Mouse (Mus musculus): ENCODE results near the gene Xrcc1. TPM values are rescaled to one million over a fixed set of nuclear protein-coding genes. Genes with fewer than 3 reads are reported as not detected.
"Not testable (repeated sequence)": the region's sequence is repeated elsewhere in the genome, so short reads cannot be mapped to it uniquely, and the experiment has no call there.

The Xrcc1 gene
- polyA plus RNA-seq, 1 experiment from 2014 or later: 112 TPM

DNA sequence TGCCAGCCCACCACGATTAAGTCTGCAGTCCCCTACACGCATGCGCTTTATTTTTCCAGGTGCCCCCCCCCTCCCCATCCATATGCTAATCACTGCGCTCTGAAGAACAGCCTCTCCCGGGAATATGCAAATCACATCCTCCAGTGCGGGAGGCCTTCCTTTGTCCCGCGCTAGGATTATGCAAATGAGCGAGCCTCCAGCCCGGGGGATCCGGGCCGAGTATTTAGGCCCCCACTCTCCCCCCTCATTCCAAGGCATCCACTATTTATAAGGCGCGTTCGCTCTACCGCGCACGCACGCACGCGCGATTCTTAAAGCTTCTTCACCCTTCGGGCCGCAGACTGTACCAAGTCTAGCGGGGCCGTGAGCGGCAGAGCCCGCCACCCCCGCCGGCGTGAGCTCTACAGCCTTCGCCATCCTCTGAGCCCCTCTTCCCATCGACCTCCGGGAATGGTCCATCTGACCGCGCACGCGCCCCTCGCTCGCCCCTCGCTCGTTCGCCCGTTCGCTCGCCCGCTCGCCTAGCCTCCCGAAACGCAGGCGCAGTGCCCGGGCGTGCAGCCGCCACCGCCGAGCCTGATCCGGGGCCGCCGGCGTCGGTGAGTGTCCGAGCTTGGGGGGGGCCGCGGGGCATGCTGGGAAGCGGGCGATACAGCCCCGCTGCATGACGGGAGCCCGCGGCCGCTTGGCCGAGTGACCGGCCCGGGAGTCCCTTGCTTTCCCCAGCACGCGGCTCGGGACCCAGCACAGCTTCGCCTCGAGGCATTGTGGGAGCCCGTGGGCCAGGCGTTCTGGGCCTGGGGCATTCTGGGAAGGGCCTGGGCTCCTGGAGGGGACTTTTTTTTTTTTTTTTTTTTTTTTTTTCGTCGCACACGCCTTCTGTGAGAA lies 39.0 kb upstream of the Xrcc1 start, which contains the start of gene Zfp428:
TSS of gene Zfp428 (plus strand) at position 169 of the 888 bp plus-strand sequence.
- Histone ChIP-seq H3K4me3 (ENCODE audit: low read length) (peak within 1 kb of the TSS; percentile 83), H3K4me1 (replicated peaks; ENCODE audit: control insufficient read depth, insufficient read depth, low read length) (peaks cover 17% of the 10 kb centered on the region), H3K27ac (ENCODE audit: low read length) (peak within 1 kb of the TSS; percentile 99), H3K9me3 (ENCODE audit: control insufficient read depth, low read length) (no peaks in the 10 kb centered on the region), H3K36me3 (ENCODE audit: control insufficient read depth, insufficient read depth, low read length) (no peaks in the 10 kb centered on the region), H3K9ac (ENCODE audit: low read length) (peak within 1 kb of the TSS; percentile 98), H3K27me3 (ENCODE audit: control insufficient read depth, insufficient read depth, low read depth, low read length) (peaks cover 12% of the 10 kb centered on the region), H3K4me2 (ENCODE audit: low read depth, low read length) (peak within 1 kb of the TSS; percentile 68)
- ATAC-seq (ENCODE audit: low read depth): peak; percentile 91
- under 1% methylated on average over 75 of the region's 84 CpGs for WGBS

DNA sequence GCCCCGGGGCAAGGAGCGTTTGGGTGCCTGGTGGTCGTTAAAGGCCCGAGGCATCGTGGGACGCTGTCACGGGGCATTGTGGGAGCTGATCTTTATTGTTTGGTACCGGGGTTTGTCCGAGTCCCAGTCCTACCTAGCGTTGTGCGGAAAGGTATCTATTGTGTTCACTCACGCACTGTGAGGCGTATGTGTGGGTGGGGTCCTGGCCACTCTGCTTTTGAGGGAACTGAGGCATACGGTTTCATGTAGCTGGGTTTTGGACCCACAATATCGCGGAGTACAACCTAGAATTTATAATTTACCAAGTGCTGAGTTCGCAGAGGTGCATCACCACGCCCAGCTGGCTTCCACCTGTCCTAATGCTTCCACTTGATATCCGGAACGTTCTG lies 38.4 kb upstream of the Xrcc1 start:
- H3K36me3 ChIP-seq (ENCODE audit: control insufficient read depth, insufficient read depth, low read length): no peaks in the 10 kb centered on the region
- under 1% methylated on average over 20 of the region's 20 CpGs for WGBS
- peak overlapping the region; percentile 68 for H3K4me2 ChIP-seq (ENCODE audit: low read depth, low read length)
- peak overlapping the region; percentile 83 for H3K4me3 ChIP-seq (ENCODE audit: low read length)
- peaks cover 17% of the 10 kb centered on the region for H3K4me1 ChIP-seq (replicated peaks; ENCODE audit: control insufficient read depth, insufficient read depth, low read length)
- H3K9me3 ChIP-seq (ENCODE audit: control insufficient read depth, low read length): no peaks in the 10 kb centered on the region
- H3K27ac ChIP-seq (ENCODE audit: low read length): peak overlapping the region; percentile 99
- peak overlapping the region; percentile 98 for H3K9ac ChIP-seq (ENCODE audit: low read length)
- peaks cover 6% of the 10 kb centered on the region for H3K27me3 ChIP-seq (ENCODE audit: control insufficient read depth, insufficient read depth, low read depth, low read length)
- ATAC-seq (ENCODE audit: low read depth): peak; percentile 11; the same call in 1 of the 2 replicates

DNA sequence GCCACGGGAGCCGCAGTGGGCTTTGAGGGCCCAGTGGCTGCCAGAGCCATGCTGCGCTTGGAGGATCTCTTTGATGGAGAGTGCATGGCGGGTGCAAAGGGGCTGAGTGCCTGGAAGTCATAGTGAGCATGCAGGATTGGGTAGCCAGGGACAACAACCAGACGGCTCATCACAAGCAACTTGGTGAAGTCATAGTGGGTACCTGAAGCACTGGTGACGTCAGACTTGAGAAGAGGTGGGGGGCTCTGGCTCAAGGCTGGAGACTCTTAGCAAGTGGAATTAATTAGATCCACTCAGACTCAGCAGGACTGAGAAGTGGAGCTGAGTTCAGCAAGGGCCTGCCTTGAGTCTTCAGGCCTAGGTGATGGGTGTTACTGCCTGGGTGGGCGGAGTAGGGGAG lies 33.7 kb upstream of the Xrcc1 start, which contains the start of gene AC161166.1:
TSS of gene AC161166.1 (minus strand) at position 101 of the 400 bp plus-strand sequence.
- Histone ChIP-seq H3K4me2 (ENCODE audit: low read depth, low read length) (no peak within 1 kb of the TSS), H3K27ac (ENCODE audit: low read length) (no peak within 1 kb of the TSS), H3K27me3 (ENCODE audit: control insufficient read depth, insufficient read depth, low read depth, low read length) (no peaks in the 10 kb centered on the region), H3K4me1 (replicated peaks; ENCODE audit: control insufficient read depth, insufficient read depth, low read length) (peaks cover 5% of the 10 kb centered on the region; the same call in 1 of the 2 replicates), H3K9ac (ENCODE audit: low read length) (no peak within 1 kb of the TSS), H3K9me3 (ENCODE audit: control insufficient read depth, low read length) (no peaks in the 10 kb centered on the region), H3K4me3 (ENCODE audit: low read length) (no peak within 1 kb of the TSS), H3K36me3 (ENCODE audit: control insufficient read depth, insufficient read depth, low read length) (peaks cover 3% of the 10 kb centered on the region; the same call in 1 of the 2 replicates)
- WGBS: 85% methylated on average over 7 of the region's 7 CpGs
- ATAC-seq (ENCODE audit: low read depth): no peak

DNA sequence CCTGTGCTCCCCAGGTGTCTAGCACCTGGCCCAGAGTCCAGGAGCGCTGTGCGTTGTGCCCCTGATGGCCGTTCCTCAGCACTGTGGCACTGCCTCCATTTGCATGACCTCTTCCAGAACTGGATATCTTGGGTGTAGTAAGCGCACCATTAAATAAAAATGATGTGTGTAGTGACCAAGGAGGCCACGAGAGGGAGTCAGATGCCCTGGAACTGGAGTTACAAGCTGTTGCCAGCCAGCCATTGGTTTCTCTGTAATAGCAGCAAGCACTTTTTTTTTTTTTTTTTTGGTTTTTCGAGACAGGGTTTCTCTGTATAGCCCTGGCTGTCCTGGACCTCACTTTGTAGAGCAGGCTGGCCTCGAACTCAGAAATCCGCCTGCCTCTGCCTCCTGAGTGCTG lies 29.8 kb upstream of the Xrcc1 start:
- H3K4me2 ChIP-seq (ENCODE audit: low read depth, low read length); H3K9me3 ChIP-seq (ENCODE audit: control insufficient read depth, low read length); H3K4me3 ChIP-seq (ENCODE audit: low read length); H3K27me3 ChIP-seq (ENCODE audit: control insufficient read depth, insufficient read depth, low read depth, low read length); H3K36me3 ChIP-seq (ENCODE audit: control insufficient read depth, insufficient read depth, low read length); H3K9ac ChIP-seq (ENCODE audit: low read length); ATAC-seq (ENCODE audit: low read depth); H3K4me1 ChIP-seq (replicated peaks; ENCODE audit: control insufficient read depth, insufficient read depth, low read length); H3K27ac ChIP-seq (ENCODE audit: low read length): not testable (repeated sequence)
- WGBS: 76% methylated on average over 8 of the region's 8 CpGs

DNA sequence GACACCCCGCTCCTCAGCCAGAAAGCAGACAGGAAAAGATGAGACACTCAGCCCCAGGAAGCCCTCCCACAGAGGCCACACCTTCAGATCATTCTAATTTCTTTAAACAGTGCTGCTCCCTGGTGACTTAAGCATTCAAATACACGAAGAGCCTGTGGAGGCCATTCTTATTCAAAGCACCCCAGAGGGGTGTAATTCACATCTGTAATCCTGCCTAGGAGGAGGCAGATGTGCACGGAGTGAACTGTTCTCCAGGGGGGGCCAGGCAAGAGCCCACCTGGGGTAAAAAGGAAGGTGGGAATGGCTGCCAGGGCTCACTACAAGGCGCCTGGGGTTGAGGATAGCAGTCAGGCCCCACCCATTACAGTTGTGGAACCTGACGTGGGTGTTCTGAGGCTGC lies 29.0 kb upstream of the Xrcc1 start:
- Histone ChIP-seq H3K36me3 (ENCODE audit: control insufficient read depth, insufficient read depth, low read length) (peaks cover 3% of the 10 kb centered on the region; the same call in 1 of the 2 replicates), H3K4me3 (ENCODE audit: low read length) (no peak overlapping the region), H3K27me3 (ENCODE audit: control insufficient read depth, insufficient read depth, low read depth, low read length) (no peaks in the 10 kb centered on the region), H3K27ac (ENCODE audit: low read length) (no peak overlapping the region), H3K9me3 (ENCODE audit: control insufficient read depth, low read length) (no peaks in the 10 kb centered on the region), H3K9ac (ENCODE audit: low read length) (no peak overlapping the region), H3K4me1 (replicated peaks; ENCODE audit: control insufficient read depth, insufficient read depth, low read length) (no peaks in the 10 kb centered on the region), H3K4me2 (ENCODE audit: low read depth, low read length) (no peak overlapping the region)
- 53% methylated on average over 5 of the region's 5 CpGs for WGBS
- ATAC-seq (ENCODE audit: low read depth): no peak

DNA sequence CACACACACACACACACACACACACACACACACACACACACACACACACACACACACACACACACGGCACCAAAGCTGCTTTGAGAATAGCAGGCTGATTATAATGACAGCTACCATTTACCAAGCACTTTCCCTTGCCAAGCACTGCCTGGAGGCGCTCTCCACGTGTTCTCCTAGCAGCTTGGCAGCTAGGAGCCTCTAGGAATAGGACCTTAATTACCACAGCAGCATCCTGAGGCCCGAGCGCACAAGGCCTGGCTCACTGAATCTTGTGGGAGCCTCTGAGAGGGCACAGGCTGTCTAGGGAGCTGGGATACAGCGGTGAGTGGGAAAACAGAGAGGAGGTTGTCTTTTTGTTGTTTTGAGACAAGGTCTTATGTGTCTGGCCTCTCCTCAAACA lies 28.4 kb upstream of the Xrcc1 start:
- H3K4me1 ChIP-seq (replicated peaks; ENCODE audit: control insufficient read depth, insufficient read depth, low read length): no peaks in the 10 kb centered on the region
- H3K9me3 ChIP-seq (ENCODE audit: control insufficient read depth, low read length): no peaks in the 10 kb centered on the region
- no peak overlapping the region for H3K4me2 ChIP-seq (ENCODE audit: low read depth, low read length)
- H3K9ac ChIP-seq (ENCODE audit: low read length): no peak overlapping the region
- no peaks in the 10 kb centered on the region for H3K27me3 ChIP-seq (ENCODE audit: control insufficient read depth, insufficient read depth, low read depth, low read length)
- no peak overlapping the region for H3K27ac ChIP-seq (ENCODE audit: low read length)
- peaks cover 3% of the 10 kb centered on the region; the same call in 1 of the 2 replicates for H3K36me3 ChIP-seq (ENCODE audit: control insufficient read depth, insufficient read depth, low read length)
- no peak overlapping the region for H3K4me3 ChIP-seq (ENCODE audit: low read length)
- 57% methylated on average over 6 of the region's 6 CpGs for WGBS
- no peak for ATAC-seq (ENCODE audit: low read depth)

DNA sequence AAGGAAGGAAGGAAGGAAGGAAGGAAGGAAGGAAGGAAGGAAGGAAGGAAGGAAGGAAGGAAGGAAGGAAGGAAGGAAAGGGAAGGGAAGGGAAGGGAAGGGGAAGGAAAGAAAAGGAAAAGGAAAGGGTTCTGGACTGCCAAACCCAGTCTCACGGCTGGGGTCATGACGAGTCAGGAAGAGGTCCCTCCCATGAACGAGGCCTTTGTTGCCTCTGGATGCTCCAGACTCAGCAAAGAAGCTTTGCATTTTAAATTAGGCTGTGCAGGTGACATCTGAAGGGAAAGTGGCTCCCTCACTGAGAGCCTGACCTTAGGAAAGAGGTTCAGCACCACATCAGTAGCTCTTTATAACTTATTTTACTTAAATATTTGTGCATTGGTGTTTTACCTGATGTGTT lies 27.0 kb upstream of the Xrcc1 start:
- H3K4me1 ChIP-seq (replicated peaks; ENCODE audit: control insufficient read depth, insufficient read depth, low read length): peaks cover 3% of the 10 kb centered on the region; the same call in 1 of the 2 replicates
- no peak overlapping the region for H3K4me3 ChIP-seq (ENCODE audit: low read length)
- WGBS: 52% methylated on average over 3 of the region's 3 CpGs
- ATAC-seq (ENCODE audit: low read depth): no peak
- H3K27me3 ChIP-seq (ENCODE audit: control insufficient read depth, insufficient read depth, low read depth, low read length): no peaks in the 10 kb centered on the region
- no peak overlapping the region for H3K4me2 ChIP-seq (ENCODE audit: low read depth, low read length)
- peaks cover 3% of the 10 kb centered on the region; the same call in 1 of the 2 replicates for H3K36me3 ChIP-seq (ENCODE audit: control insufficient read depth, insufficient read depth, low read length)
- no peak overlapping the region for H3K27ac ChIP-seq (ENCODE audit: low read length)
- no peaks in the 10 kb centered on the region for H3K9me3 ChIP-seq (ENCODE audit: control insufficient read depth, low read length)
- no peak overlapping the region for H3K9ac ChIP-seq (ENCODE audit: low read length)

DNA sequence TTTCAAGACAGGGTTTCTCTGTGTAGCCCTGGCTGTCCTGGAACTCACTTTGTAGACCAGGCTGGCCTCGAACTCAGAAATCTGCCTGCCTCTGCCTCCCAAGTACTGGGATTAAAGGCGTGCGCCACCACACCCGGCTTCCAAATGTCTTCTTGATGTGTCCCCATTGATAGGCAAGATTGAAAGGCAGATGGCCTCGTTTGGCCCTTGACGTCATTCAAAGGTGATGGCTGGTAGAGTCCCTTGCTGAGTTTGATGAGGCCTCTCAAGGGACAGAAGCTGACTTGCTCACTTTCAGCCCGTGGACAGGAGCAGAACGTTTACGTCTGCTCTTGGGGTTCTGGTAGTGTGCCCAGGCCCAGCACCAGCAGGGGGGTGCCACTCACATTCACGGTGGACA lies 26.0 kb upstream of the Xrcc1 start:
- ATAC-seq (ENCODE audit: low read depth); H3K9me3 ChIP-seq (ENCODE audit: control insufficient read depth, low read length); H3K27ac ChIP-seq (ENCODE audit: low read length); H3K9ac ChIP-seq (ENCODE audit: low read length); H3K4me2 ChIP-seq (ENCODE audit: low read depth, low read length); H3K36me3 ChIP-seq (ENCODE audit: control insufficient read depth, insufficient read depth, low read length); H3K4me1 ChIP-seq (replicated peaks; ENCODE audit: control insufficient read depth, insufficient read depth, low read length); H3K4me3 ChIP-seq (ENCODE audit: low read length); H3K27me3 ChIP-seq (ENCODE audit: control insufficient read depth, insufficient read depth, low read depth, low read length): not testable (repeated sequence)
- 85% methylated on average over 9 of the region's 10 CpGs for WGBS

DNA sequence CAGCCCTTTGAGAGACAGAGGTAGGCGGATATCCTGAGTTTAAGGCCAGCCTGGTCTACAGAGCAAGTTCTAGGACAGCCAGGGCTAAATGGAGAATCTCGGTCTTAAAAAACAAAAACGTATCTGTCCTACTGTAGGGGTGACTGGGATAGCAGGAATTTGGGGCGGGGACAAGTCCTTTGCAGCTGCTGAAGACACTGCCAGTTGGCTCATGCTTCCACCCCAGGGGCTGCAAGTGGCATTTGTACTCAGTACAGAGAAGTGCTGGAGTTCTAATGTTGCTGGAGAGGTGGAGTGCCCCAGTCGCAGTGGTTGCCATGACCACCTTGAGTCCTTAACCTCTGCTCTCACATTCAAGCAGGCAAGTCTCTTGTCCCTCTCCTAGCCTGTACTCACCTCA lies 23.3 kb upstream of the Xrcc1 start:
- Histone ChIP-seq H3K4me2 (ENCODE audit: low read depth, low read length) (no peak overlapping the region), H3K9me3 (ENCODE audit: control insufficient read depth, low read length) (no peaks in the 10 kb centered on the region), H3K4me1 (replicated peaks; ENCODE audit: control insufficient read depth, insufficient read depth, low read length) (peaks cover 3% of the 10 kb centered on the region; the same call in 1 of the 2 replicates), H3K27me3 (ENCODE audit: control insufficient read depth, insufficient read depth, low read depth, low read length) (no peaks in the 10 kb centered on the region), H3K4me3 (ENCODE audit: low read length) (no peak overlapping the region), H3K27ac (ENCODE audit: low read length) (peak overlapping the region; percentile 18; the same call in 1 of the 2 replicates), H3K36me3 (ENCODE audit: control insufficient read depth, insufficient read depth, low read length) (no peaks in the 10 kb centered on the region), H3K9ac (ENCODE audit: low read length) (no peak overlapping the region)
- 44% methylated on average over 5 of the region's 5 CpGs for WGBS
- ATAC-seq (ENCODE audit: low read depth): peak; percentile 79
